Mouse (Mus musculus) urinary bladder, adult 18-20 months (tissue): ENCODE measurements around the gene Gpn3.
"Not testable (repeated sequence)": the region's sequence is repeated elsewhere in the genome, so short reads cannot be mapped to it uniquely, and the experiment has no call there.

Experiments used
- DNase-seq, 2 experiments: peaks; one replicate each; pipeline ENCODE4 v3.0.0; 2022; ENCODE audit warnings: low spot score in 2 of 2, mixed read lengths in 2 of 2

Gpn3 gene

GRCm38 (mm10) chr5:122390006-122390405, 18.3 kb downstream of the Gpn3 start:
- no peak for DNase-seq

DNA sequence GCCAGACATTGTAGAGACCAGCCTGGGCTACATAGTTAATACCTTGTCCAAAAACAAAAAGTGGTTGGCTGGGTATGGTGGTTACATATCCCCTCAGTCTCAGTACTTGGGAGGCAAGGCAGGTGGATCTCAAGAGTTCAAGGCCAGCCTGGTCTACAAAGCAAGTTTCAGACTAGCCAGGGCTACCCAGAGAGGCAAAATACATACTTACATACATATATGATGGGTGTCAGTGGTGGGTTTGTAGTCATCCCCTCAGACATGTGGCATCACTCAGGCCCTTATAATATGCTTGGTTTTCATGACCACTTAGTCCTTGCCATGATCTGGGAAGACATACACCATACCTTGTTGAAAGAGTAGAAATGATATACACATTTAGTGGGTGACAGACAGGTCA, 19.0 kb downstream of the Gpn3 start:
- no peak for DNase-seq

- no peak for DNase-seq
These were observed 19.6 kb downstream of the Gpn3 start for GRCm38 (mm10) chr5:122391178-122391785.

GRCm38 (mm10) chr5:122391786-122392180, 20.1 kb downstream of the Gpn3 start, which contains the start of gene Arpc3:
Arpc3 (plus strand) TSS chr5:122391878.
- peak; percentile 85 to 86 for DNase-seq

GRCm38 (mm10) chr5:122392227-122393004, 20.7 kb downstream of the Gpn3 start:
- no peak for DNase-seq

DNA sequence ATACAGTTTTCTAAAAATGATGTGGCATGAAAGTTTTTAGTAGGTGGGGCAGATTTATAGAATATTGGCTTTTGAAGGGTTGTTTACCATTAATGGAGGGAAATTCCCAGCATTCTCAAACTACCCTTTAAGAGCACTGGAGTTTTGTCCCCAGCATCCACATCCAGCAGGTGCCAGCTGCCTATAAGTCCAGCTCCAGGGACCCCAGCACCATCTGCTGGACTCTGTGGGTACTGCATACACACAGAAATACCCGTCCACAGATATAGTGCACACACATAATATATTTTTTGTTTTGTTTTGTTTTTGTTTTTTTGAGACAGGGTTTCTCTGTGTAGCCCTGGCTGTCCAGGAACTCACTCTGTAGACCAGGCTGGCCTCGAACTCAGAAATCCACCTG, 22.2 kb downstream of the Gpn3 start:
- DNase-seq, result peak in 1 of 2 experiments; percentile 54

- no peak for DNase-seq
These were observed 25.1 kb downstream of the Gpn3 start for GRCm38 (mm10) chr5:122396791-122397190.

- no peak for DNase-seq
These were observed 25.8 kb downstream of the Gpn3 start for GRCm38 (mm10) chr5:122397495-122397894.

DNA sequence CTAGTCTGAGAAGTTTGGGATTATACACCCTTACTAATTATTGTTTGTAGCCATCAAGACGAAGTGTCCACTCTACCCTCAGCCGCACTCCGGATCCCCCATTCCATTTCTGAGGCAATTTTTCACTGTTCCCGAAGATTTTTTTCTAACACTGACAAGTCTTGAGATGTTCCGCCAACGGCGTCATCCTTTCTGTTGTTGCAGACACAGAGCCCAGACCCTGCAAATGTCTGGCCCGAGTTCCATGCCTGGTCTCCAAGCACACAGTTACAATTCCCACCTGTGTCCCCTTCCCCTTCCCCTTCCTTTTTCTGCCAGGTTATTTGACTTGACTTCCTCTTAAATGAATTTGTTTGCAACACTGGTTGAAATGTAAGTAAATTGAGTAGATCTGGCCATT, 28.2 kb downstream of the Gpn3 start:
- no peak for DNase-seq

DNA sequence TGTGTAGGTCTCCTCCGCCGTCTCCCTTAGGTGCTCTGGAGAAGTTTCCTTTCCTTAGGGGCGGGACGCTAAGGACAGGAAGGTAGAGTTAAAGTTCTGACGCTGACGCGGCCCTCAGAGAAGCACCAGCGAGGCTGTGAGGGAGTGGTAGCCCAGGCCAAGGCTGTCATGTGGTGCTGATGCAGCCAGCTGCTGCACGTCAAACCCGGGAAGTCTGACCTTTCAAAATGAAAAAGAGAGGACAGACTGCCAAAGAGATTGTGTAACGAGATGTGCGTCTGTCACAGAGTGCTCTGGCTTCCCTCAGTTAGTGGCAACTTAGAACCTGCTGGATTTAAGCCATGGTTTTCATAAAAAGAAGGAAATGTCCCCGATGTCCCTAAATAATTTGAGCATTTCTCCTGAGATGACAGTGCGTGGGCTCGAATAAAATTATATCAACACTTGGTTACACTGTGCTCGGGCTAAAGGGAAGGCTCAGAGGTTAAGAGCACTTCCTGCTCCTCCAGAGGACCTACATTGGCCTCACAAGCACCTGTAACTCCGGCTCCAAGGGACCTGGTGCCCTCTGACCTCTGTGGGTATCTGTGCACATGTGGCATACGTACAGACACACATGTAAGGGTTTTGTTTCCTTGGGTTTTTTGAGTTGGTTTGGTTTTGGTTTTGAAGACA, 29.1 kb downstream of the Gpn3 start:
- DNase-seq, result peak in 1 of 2 experiments; percentile 60

DNA sequence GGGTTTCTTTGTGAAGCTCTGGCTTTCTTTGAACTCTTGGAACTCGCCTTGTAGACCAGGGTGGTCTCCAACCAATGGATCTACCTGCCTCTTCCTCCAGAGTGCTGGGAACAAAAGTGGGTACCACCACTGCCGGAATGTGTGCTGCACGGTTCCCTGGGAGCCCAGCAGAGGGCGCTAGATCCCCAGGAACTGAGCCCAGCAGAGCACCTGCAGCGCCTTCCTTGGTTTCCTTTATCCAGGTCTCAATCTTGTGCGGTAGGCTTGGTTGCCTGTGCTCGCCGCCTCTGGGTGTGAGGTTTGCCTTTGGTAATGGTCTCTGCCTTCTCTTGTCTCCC, 29.6 kb downstream of the Gpn3 start:
- peak in 1 of 2 experiments; percentile 60 for DNase-seq

- no peak for DNase-seq
These were observed 30.5 kb downstream of the Gpn3 start for GRCm38 (mm10) chr5:122402160-122402559.

GRCm38 (mm10) chr5:122402772-122403171, 31.1 kb downstream of the Gpn3 start:
- DNase-seq, result no peak

DNA sequence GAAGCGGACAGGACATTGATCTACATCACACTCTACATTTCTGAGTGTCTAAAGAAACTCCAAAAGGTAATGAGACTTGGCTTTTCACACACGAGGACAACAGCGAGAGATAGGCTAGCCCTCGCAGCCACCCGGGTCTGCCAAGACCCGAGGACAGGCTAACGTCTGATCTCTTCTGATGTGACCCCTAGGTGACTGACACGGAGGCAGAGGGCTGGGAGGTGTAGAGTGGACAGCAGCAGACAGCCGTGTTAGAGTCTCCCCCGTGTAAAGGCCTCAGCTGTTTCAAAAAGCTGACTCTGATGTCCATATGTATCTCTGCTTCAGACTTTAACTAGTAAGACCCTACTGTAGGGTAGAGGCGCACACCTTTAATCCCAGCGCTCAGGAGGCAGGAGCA, 31.7 kb downstream of the Gpn3 start:
- DNase-seq, result no peak

DNA sequence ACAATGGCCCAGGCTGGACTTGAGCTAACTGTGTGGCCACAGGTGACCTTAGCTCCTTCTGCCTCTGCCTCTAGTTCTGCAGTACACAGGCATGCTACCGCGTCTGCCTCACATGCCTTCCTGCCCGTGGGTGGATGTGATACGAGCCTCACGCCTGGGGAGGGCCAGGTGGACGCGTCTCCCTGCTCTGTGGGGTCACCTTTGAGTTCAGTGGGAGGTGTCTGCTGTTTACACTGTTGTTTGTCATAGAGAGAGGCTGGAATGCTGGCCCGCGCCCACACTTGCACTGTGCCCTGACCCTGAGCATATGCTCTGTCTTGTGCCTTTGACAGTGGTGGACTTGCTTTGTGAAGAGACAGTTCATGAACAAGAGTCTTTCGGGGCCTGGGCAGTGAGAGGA, 33.9 kb downstream of the Gpn3 start:
- no peak for DNase-seq

DNA sequence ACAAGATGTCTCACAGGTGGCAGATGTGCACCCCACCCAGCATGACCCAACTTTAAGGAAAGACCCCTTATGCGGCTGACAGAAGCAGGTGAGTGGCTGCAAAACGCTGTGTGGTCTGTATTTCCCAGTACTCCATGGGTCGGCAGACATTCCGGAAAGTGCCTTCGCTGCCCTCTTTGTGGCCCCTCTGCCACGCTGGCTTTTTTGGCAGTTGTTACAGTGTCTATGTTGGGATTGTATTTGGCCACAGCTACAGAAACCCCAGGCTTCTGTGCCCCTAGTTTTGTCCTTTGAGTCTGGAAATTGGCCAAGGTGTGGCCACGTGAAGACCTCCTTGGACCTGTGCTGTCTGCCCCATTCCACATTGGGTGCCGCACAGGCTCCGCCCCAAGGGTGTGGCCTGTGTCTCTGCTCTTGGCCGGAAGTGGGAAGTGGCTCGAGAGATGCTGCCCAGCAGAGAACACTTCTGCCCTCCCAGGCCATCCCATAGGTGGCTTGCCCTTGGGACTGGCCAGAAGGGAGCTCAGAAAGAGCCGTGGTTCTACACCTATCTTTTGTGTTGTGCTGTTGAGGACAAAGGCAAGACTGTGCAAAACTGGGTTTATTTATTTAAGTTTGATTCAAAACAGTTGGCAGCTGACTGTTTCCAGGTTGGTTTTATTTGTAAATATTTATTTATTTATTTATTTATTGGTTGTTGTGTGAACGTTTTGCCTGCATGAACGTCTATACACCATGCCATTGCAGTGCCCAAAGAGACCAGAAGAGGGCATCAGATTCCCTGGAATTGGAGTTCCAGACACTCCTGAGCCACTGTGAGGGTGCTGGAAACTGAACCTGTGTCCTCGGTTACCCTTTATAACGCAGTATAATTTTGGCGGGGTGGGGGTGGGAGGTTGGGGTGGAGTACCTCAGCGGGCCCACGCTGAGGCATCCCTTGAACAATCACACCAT, 38.3 kb downstream of the Gpn3 start:
- no peak for DNase-seq

DNA sequence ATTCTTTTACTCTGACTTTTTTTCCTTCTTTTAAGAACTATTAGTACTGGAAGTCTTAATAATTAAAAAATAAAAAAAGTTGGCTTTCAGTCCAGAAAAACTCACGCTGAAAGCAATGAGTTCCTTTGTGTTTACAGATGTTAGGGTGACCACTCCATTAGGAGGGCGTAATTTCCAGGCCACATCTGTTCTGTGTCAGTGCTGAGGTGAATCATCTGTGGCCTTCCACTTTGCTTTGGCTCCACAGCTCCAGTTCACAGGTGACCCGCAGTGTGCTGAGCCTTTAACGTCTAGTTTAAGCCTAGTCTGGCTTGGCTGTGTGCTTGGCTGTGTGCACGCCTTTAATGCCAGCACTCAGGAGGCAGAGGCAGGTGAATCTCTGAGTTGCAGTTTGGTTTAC, 40.2 kb downstream of the Gpn3 start:
- DNase-seq, result no peak

- DNase-seq, result no peak
These were observed 41.1 kb downstream of the Gpn3 start for GRCm38 (mm10) chr5:122412826-122413225.

- no peak for DNase-seq
These were observed 42.7 kb downstream of the Gpn3 start for GRCm38 (mm10) chr5:122414351-122414750.

GRCm38 (mm10) chr5:122415465-122415864, 43.8 kb downstream of the Gpn3 start:
- DNase-seq, result no peak

GRCm38 (mm10) chr5:122420676-122421075, 49.0 kb downstream of the Gpn3 start:
- not testable (repeated sequence) for DNase-seq
